Mouse (Mus musculus) thymus, adult 2 months (tissue): Measurements from ENCODE around the gene Atrn.

Experiments
- CTCF ChIP-seq: fragments of 200-500 bp; IDR thresholded peaks from 2 replicates; pipeline ENCODE4 v1.5.1; 2012; ENCODE audit warnings: mild to moderate bottlenecking, control low read depth, low read length, moderate library complexity, borderline replicate concordance; ENCODE audit not compliant: control insufficient read depth, poor library complexity, insufficient read depth; ENCODE audit errors: extremely low read depth
- POLR2A ChIP-seq: fragments of 200-500 bp; IDR thresholded peaks from 2 replicates; pipeline ENCODE4 v1.6.1; 2012; ENCODE audit warnings: mild to moderate bottlenecking, low read length, control low read depth, moderate library complexity; ENCODE audit not compliant: control insufficient read depth, poor library complexity, insufficient read depth; ENCODE audit errors: extremely low read depth

DNA sequence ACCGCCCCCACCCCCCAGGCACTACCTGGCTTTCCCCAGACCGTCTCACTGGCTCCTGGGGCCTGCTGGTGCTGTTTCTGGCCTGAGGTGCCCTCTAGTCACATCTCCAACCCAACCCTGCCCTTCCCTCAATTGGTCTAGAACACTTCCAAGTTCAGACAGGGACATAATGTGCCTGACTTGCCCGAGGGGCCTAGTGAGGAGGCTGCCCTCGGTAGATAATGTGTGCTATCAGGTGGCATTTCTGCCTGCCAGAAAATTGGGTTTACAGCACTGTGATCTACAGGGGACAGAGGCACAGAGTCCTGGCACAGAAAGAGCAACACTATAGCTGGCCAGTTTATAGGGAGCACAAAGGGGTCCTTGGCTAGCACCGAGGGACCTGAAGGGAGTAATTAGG, 145.7 kb downstream of the Atrn start:
- TF ChIP-seq POLR2A (no peak), CTCF (no peak)
